Mouse (Mus musculus): Measurements from ENCODE around the gene Me1. TPM values are rescaled to one million over a fixed set of nuclear protein-coding genes. Genes with fewer than 3 reads are reported as not detected.

Gene Me1
- total RNA-seq, 1 experiment from 2014 or later, result not detected

GRCm38 (mm10) chr9:86714089-86714488 is 18.3 kb upstream of the Me1 start:
- ATAC-seq (ENCODE audit: extremely low read depth, insufficient number of reproducible peaks, low FRiP score, poor library complexity, severe bottlenecking), result no peak

- no peak for ATAC-seq (ENCODE audit: extremely low read depth, insufficient number of reproducible peaks, low FRiP score, poor library complexity, severe bottlenecking)
Measured at GRCm38 (mm10) chr9:86712648-86713047, 16.9 kb upstream of the Me1 start.

GRCm38 (mm10) chr9:86710091-86710634 is 14.4 kb upstream of the Me1 start:
- no peak for ATAC-seq (ENCODE audit: extremely low read depth, insufficient number of reproducible peaks, low FRiP score, poor library complexity, severe bottlenecking)

- ATAC-seq (ENCODE audit: extremely low read depth, insufficient number of reproducible peaks, low FRiP score, poor library complexity, severe bottlenecking), result no peak
Measured at GRCm38 (mm10) chr9:86708921-86709320, 13.2 kb upstream of the Me1 start.

- no peak for ATAC-seq (ENCODE audit: extremely low read depth, insufficient number of reproducible peaks, low FRiP score, poor library complexity, severe bottlenecking)
Measured at GRCm38 (mm10) chr9:86707431-86707830, 11.7 kb upstream of the Me1 start.

GRCm38 (mm10) chr9:86701844-86702243 is 6.1 kb upstream of the Me1 start:
- ATAC-seq (ENCODE audit: extremely low read depth, insufficient number of reproducible peaks, low FRiP score, poor library complexity, severe bottlenecking), result no peak

- no peak for ATAC-seq (ENCODE audit: extremely low read depth, insufficient number of reproducible peaks, low FRiP score, poor library complexity, severe bottlenecking)
Measured at GRCm38 (mm10) chr9:86701264-86701663, 5.5 kb upstream of the Me1 start.

GRCm38 (mm10) chr9:86695199-86695817 is 445 bp downstream of the Me1 start:
- no peak for ATAC-seq (ENCODE audit: extremely low read depth, insufficient number of reproducible peaks, low FRiP score, poor library complexity, severe bottlenecking)

- no peak for ATAC-seq (ENCODE audit: extremely low read depth, insufficient number of reproducible peaks, low FRiP score, poor library complexity, severe bottlenecking)
Measured at GRCm38 (mm10) chr9:86694644-86695043, 1.1 kb downstream of the Me1 start.

GRCm38 (mm10) chr9:86693935-86694334 is 1.8 kb downstream of the Me1 start:
- no peak for ATAC-seq (ENCODE audit: extremely low read depth, insufficient number of reproducible peaks, low FRiP score, poor library complexity, severe bottlenecking)

GRCm38 (mm10) chr9:86692676-86693075 is 3.1 kb downstream of the Me1 start:
- no peak for ATAC-seq (ENCODE audit: extremely low read depth, insufficient number of reproducible peaks, low FRiP score, poor library complexity, severe bottlenecking)

- ATAC-seq (ENCODE audit: extremely low read depth, insufficient number of reproducible peaks, low FRiP score, poor library complexity, severe bottlenecking), result no peak
Measured at GRCm38 (mm10) chr9:86692251-86692650, 3.5 kb downstream of the Me1 start.

GRCm38 (mm10) chr9:86691101-86691500 is 4.7 kb downstream of the Me1 start:
- ATAC-seq (ENCODE audit: extremely low read depth, insufficient number of reproducible peaks, low FRiP score, poor library complexity, severe bottlenecking), result no peak

- no peak for ATAC-seq (ENCODE audit: extremely low read depth, insufficient number of reproducible peaks, low FRiP score, poor library complexity, severe bottlenecking)
Measured at GRCm38 (mm10) chr9:86683713-86684209, 12.0 kb downstream of the Me1 start.

GRCm38 (mm10) chr9:86682844-86683243 is 12.9 kb downstream of the Me1 start:
- ATAC-seq (ENCODE audit: extremely low read depth, insufficient number of reproducible peaks, low FRiP score, poor library complexity, severe bottlenecking), result no peak

- ATAC-seq (ENCODE audit: extremely low read depth, insufficient number of reproducible peaks, low FRiP score, poor library complexity, severe bottlenecking), result no peak
Measured at GRCm38 (mm10) chr9:86682278-86682677, 13.5 kb downstream of the Me1 start.

GRCm38 (mm10) chr9:86680431-86680830 is 15.3 kb downstream of the Me1 start:
- ATAC-seq (ENCODE audit: extremely low read depth, insufficient number of reproducible peaks, low FRiP score, poor library complexity, severe bottlenecking), result no peak

- ATAC-seq (ENCODE audit: extremely low read depth, insufficient number of reproducible peaks, low FRiP score, poor library complexity, severe bottlenecking), result no peak
Measured at GRCm38 (mm10) chr9:86679843-86680417, 15.8 kb downstream of the Me1 start.

- ATAC-seq (ENCODE audit: extremely low read depth, insufficient number of reproducible peaks, low FRiP score, poor library complexity, severe bottlenecking), result no peak
Measured at GRCm38 (mm10) chr9:86676246-86676645, 19.5 kb downstream of the Me1 start.

GRCm38 (mm10) chr9:86675426-86675825 is 20.3 kb downstream of the Me1 start:
- ATAC-seq (ENCODE audit: extremely low read depth, insufficient number of reproducible peaks, low FRiP score, poor library complexity, severe bottlenecking), result no peak
